Mouse (Mus musculus) midbrain, embryonic 16.5 days (tissue): ENCODE measurements around the gene Sf3b1. TPM values are rescaled to one million over a fixed set of nuclear protein-coding genes. Genes with fewer than 3 reads are reported as not detected.

ENCODE experiments used
- ATAC-seq: fragments of 200-750 bp; cut with Nextera tagmentation; 2 replicates; pipeline ENCODE4 v1.8.0; 2017; ENCODE audit warnings: moderate TSS enrichment
- H3K27ac ChIP-seq: fragments of 300-500 bp; sonication (generic); 2 replicates; pipeline ENCODE4 v1.5.1; 2014; ENCODE audit warnings: mild to moderate bottlenecking, low read length, mixed read lengths
- H3K27me3 ChIP-seq: fragments of 300-500 bp; sonication (generic); 2 replicates; pipeline ENCODE4 v1.6.1; 2014; ENCODE audit warnings: low read depth, low read length, mixed read lengths; ENCODE audit not compliant: control insufficient read depth, insufficient read depth
- H3K36me3 ChIP-seq: fragments of 300-500 bp; sonication (generic); 2 replicates; pipeline ENCODE4 v1.6.1; 2014; ENCODE audit warnings: mild to moderate bottlenecking, low read length, moderate library complexity, mixed read lengths; ENCODE audit not compliant: control insufficient read depth, insufficient read depth
- H3K4me1 ChIP-seq: fragments of 300-500 bp; sonication (generic); 2 replicates; pipeline ENCODE4 v1.6.1; 2014; ENCODE audit warnings: mild to moderate bottlenecking, low read length, mixed read lengths; ENCODE audit not compliant: control insufficient read depth, insufficient read depth
- H3K4me2 ChIP-seq: fragments of 300-500 bp; sonication (generic); 2 replicates; pipeline ENCODE4 v1.6.1; 2014; ENCODE audit warnings: mild to moderate bottlenecking, low read length, mixed read lengths
- H3K4me3 ChIP-seq: fragments of 300-500 bp; sonication (generic); 2 replicates; pipeline ENCODE4 v1.5.1; 2014; ENCODE audit warnings: low read depth, mild to moderate bottlenecking, low read length, moderate library complexity, mixed read lengths
- H3K9ac ChIP-seq: fragments of 300-500 bp; sonication (generic); 2 replicates; pipeline ENCODE4 v1.6.1; 2014; ENCODE audit warnings: low read depth, low read length, mixed read lengths
- H3K9me3 ChIP-seq: fragments of 300-500 bp; sonication (generic); replicated peaks from 2 replicates; pipeline ENCODE4 v1.6.1; 2014; ENCODE audit warnings: mild to moderate bottlenecking, low read length, mixed read lengths; ENCODE audit not compliant: control insufficient read depth, poor library complexity, severe bottlenecking
- WGBS: fragments of 180-500 bp; shearing (Covaris S2); extraction: QIAGEN DNeasy Blood & Tissue Kit; methylation state at CpG from one replicate; pipeline ENCODE4 v1.1.7; 2014; 5-methylcytosine and 5-hydroxymethylcytosine counted together
- polyA plus RNA-seq: library from polyadenylated mRNA; unstranded; fragments of >200 nt; fragmentation: Nextera tagmentation; extraction: Ambion mirVana; gene quantifications from 2 replicates; pipeline ENCODE4 v1.2.1, GENCODE M21; 2015

Gene Sf3b1
- polyA plus RNA-seq, 1 experiment from 2014 or later: 297 TPM

DNA sequence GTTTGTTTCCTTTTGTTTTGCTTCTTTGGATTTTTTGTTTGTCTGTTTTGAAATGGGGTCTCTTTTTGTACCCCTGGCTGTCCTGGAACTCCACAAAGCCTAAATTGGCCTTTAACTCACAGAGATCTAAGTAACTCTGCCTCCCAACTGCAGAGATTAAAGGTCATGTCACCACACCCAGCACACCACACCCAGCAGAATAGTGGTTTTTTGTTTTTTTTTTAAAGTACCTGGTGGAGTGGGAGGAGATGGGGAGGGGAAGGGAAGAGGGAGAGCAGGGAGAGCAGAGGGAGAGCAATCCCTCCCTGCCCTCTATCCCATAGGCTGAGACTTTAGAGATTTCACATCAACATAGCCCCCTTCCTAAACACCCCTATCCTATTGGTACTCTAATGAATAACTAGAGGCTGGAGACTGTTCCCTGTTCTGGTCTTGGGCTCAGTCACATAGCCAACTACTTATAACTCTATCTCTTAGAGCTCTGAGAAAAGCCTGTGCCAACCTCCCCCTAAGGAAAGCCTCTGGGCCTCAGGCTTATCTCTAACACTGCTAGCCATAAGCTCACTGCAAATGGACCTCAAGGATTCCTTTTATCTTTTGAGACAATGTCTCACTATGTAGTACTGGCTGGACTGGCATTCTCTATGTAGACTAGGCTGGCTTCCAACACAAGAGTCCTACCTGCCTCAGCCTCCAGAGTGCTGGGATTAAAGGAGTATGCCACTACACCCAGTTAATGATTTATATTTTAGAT is 3.9 kb upstream of the Sf3b1 start:
- no peaks in the 10 kb centered on the region for H3K27me3 ChIP-seq
- H3K9me3 ChIP-seq: no peaks in the 10 kb centered on the region
- no peak overlapping the region for H3K27ac ChIP-seq
- no peak for ATAC-seq
- H3K9ac ChIP-seq: no peak overlapping the region
- H3K4me1 ChIP-seq: no peaks in the 10 kb centered on the region
- H3K4me2 ChIP-seq: no peak overlapping the region
- no peak overlapping the region for H3K4me3 ChIP-seq
- H3K36me3 ChIP-seq: no peaks in the 10 kb centered on the region

GRCm38 (mm10) chr1:55029446-55029845 is 2.2 kb upstream of the Sf3b1 start:
- no peaks in the 10 kb centered on the region for H3K27me3 ChIP-seq
- no peaks in the 10 kb centered on the region for H3K36me3 ChIP-seq
- no peak overlapping the region for H3K9ac ChIP-seq
- no peaks in the 10 kb centered on the region for H3K9me3 ChIP-seq
- ATAC-seq: no peak
- H3K4me2 ChIP-seq: no peak overlapping the region
- no peak overlapping the region for H3K27ac ChIP-seq
- no peak overlapping the region for H3K4me3 ChIP-seq
- peaks cover 12% of the 10 kb centered on the region for H3K4me1 ChIP-seq
- WGBS: 78% methylated on average over 4 of the region's 4 CpGs

DNA sequence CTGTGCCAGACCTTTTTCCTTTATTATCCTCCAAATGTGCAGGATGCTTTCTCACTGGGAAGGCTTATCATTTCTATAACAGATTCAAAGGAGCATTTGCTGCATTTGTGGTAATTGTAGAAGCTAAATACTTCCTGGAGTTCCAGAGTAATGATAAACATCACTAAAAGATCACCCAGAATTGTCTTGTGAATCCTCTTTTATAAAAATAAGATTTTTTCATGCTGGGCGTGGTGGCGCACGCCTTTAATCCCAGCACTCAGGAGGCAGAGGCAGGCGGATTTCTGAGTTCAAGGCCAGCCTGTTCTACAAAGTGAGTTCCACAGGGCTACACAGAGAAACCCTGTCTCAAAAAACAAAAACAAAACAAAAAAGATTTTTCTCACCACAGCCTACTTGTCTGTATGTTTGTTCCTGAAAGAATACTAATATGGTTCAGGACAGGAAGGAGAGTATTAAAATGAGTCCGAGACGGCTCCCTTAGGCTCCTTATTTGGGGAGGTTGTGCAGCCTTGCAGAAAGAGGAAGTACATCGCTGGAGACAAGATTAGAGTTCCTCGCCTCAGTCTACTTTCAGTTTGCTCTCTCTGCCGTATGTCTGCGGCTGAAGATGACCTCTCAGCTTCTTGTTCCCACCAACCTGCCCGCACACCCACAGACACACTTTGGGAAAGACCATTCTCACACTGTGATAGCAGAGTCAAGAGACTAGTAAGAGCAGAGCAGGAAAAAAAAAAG is 1.4 kb upstream of the Sf3b1 start:
- no peak overlapping the region for H3K9ac ChIP-seq
- peaks cover 14% of the 10 kb centered on the region for H3K4me1 ChIP-seq
- ATAC-seq: no peak
- H3K4me3 ChIP-seq: no peak overlapping the region
- H3K4me2 ChIP-seq: no peak overlapping the region
- no peak overlapping the region for H3K27ac ChIP-seq
- H3K36me3 ChIP-seq: no peaks in the 10 kb centered on the region
- H3K9me3 ChIP-seq: no peaks in the 10 kb centered on the region
- no peaks in the 10 kb centered on the region for H3K27me3 ChIP-seq
- 92% methylated on average over 11 of the region's 11 CpGs for WGBS

GRCm38 (mm10) chr1:55027966-55028365 is 685 bp upstream of the Sf3b1 start:
- Histone ChIP-seq H3K27me3 (no peaks in the 10 kb centered on the region), H3K4me1 (peaks cover 14% of the 10 kb centered on the region), H3K9me3 (no peaks in the 10 kb centered on the region), H3K4me2 (no peak overlapping the region; the same call in 1 of the 2 replicates), H3K27ac (peak overlapping the region; percentile 94), H3K36me3 (no peaks in the 10 kb centered on the region), H3K9ac (no peak overlapping the region; the same call in 1 of the 2 replicates), H3K4me3 (peak overlapping the region; percentile 78; the same call in 1 of the 2 replicates)
- 83% methylated on average over 1 of the region's 1 CpGs for WGBS
- ATAC-seq: no peak

- H3K9me3 ChIP-seq: no peaks in the 10 kb centered on the region
- peak overlapping the region; percentile 88 for H3K9ac ChIP-seq
- H3K27ac ChIP-seq: peak overlapping the region; percentile 94
- no peaks in the 10 kb centered on the region for H3K27me3 ChIP-seq
- under 1% methylated on average over 51 of the region's 55 CpGs for WGBS
- ATAC-seq: peak; percentile 76
- peak overlapping the region; percentile 68 for H3K4me2 ChIP-seq
- no peaks in the 10 kb centered on the region for H3K36me3 ChIP-seq
- peak overlapping the region; percentile 78 for H3K4me3 ChIP-seq
- peaks cover 14% of the 10 kb centered on the region for H3K4me1 ChIP-seq
These were observed 633 bp downstream of the Sf3b1 start for GRCm38 (mm10) chr1:55026444-55027252.

DNA sequence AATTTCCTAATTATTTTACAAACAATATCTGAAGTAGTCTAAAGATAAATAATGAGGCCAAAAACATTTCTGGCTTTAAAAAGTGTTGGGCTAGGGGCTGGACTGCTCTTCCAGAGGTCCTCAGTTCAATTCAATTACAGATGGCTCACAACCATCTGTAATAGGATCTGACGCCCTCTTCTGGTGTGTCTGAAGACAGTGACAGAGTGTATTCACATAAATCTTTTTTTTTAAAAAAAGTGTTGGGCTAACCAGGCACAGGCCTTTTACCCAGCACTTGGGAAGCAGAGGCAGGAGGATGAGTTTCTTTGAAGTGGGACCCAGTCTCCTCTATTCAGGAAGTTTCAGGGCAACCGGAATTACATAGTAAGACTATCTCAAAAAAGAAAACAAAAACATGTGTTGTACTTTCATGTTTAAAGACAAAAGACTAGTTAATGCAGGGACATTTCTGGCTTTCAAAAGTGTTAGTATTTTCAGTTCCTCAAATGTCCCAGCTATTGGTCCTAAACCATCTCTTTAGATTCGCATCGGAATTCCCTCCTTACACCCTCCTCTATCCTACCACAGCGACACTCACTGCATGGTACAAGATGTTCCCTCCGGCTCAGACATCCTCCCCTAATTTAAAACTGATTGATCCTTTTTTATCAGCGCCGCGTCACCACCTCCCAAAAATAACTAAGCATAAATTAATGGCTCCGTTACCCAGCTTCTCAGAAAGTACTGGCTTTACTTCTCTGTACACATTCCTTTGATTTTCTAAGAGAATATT is 1.4 kb downstream of the Sf3b1 start:
- ATAC-seq: no peak
- Histone ChIP-seq H3K9me3 (no peaks in the 10 kb centered on the region), H3K27ac (peak overlapping the region; percentile 94; the same call in 1 of the 2 replicates), H3K4me2 (peak overlapping the region; percentile 68), H3K27me3 (no peaks in the 10 kb centered on the region), H3K4me1 (peaks cover 14% of the 10 kb centered on the region), H3K36me3 (no peaks in the 10 kb centered on the region), H3K4me3 (peak overlapping the region; percentile 78), H3K9ac (peak overlapping the region; percentile 88)
- WGBS: 14% methylated on average over 10 of the region's 10 CpGs

GRCm38 (mm10) chr1:55021907-55022306 is 5.4 kb downstream of the Sf3b1 start:
- Histone ChIP-seq H3K27me3 (no peaks in the 10 kb centered on the region), H3K9me3 (no peaks in the 10 kb centered on the region), H3K27ac (no peak overlapping the region), H3K4me2 (no peak overlapping the region), H3K9ac (no peak overlapping the region), H3K36me3 (peaks cover 6% of the 10 kb centered on the region; the same call in 1 of the 2 replicates), H3K4me1 (peaks cover 14% of the 10 kb centered on the region), H3K4me3 (no peak overlapping the region)
- no peak for ATAC-seq

- peaks cover 17% of the 10 kb centered on the region for H3K36me3 ChIP-seq
- H3K9me3 ChIP-seq: no peaks in the 10 kb centered on the region
- no peak overlapping the region for H3K27ac ChIP-seq
- H3K4me1 ChIP-seq: no peaks in the 10 kb centered on the region
- H3K27me3 ChIP-seq: no peaks in the 10 kb centered on the region
- H3K9ac ChIP-seq: no peak overlapping the region
- ATAC-seq: no peak
- 52% methylated on average over 3 of the region's 3 CpGs for WGBS
- H3K4me3 ChIP-seq: no peak overlapping the region
- H3K4me2 ChIP-seq: no peak overlapping the region
These were observed 14.8 kb downstream of the Sf3b1 start for GRCm38 (mm10) chr1:55012513-55012912.
